Mouse (Mus musculus) lung, embryonic 14.5 days (tissue): ENCODE data around the gene Nlrp3. TPM values are rescaled to one million over a fixed set of nuclear protein-coding genes. Genes with fewer than 3 reads are reported as not detected.

Source experiments
- ATAC-seq: fragments of 200-750 bp; cut with Nextera tagmentation; 2 replicates; pipeline ENCODE4 v1.8.0; 2017; ENCODE audit warnings: mild to moderate bottlenecking, moderate TSS enrichment, moderate library complexity; ENCODE audit not compliant: insufficient read depth
- DNase-seq: peaks from one replicate; pipeline ENCODE4 v3.0.0-alpha.2; 2015
- H3K27ac ChIP-seq: fragments of 300-500 bp; sonication (generic); 2 replicates; pipeline ENCODE4 v1.5.1; 2014; ENCODE audit warnings: low read depth, mild to moderate bottlenecking, moderate library complexity
- H3K27me3 ChIP-seq: fragments of 300-500 bp; sonication (generic); 2 replicates; pipeline ENCODE4 v1.6.1; 2014; ENCODE audit warnings: low read length, control low read depth; ENCODE audit not compliant: insufficient read depth
- H3K36me3 ChIP-seq: fragments of 300-500 bp; sonication (generic); 2 replicates; pipeline ENCODE4 v1.6.1; 2014; ENCODE audit warnings: control low read depth; ENCODE audit not compliant: insufficient read depth
- H3K4me1 ChIP-seq: fragments of 300-500 bp; sonication (generic); 2 replicates; pipeline ENCODE4 v1.6.1; 2014; ENCODE audit warnings: antibody characterized with exemption, control low read depth; ENCODE audit not compliant: insufficient read depth
- H3K4me2 ChIP-seq: fragments of 300-500 bp; sonication (generic); 2 replicates; pipeline ENCODE4 v1.6.1; 2014; ENCODE audit warnings: mild to moderate bottlenecking
- H3K4me3 ChIP-seq: fragments of 300-500 bp; sonication (generic); 2 replicates; pipeline ENCODE4 v1.5.1; 2014; ENCODE audit warnings: low read depth, low read length
- H3K9ac ChIP-seq: fragments of 300-500 bp; sonication (generic); 2 replicates; pipeline ENCODE4 v1.6.1; 2014
- H3K9me3 ChIP-seq: fragments of 300-500 bp; sonication (generic); 2 replicates; pipeline ENCODE4 v1.6.1; 2016; ENCODE audit warnings: low read depth, low read length, control low read depth
- CTCF ChIP-seq: IDR thresholded peaks from 2 replicates; pipeline ENCODE4 v1.5.1; 2016; ENCODE audit warnings: antibody characterized with exemption, low read depth
- WGBS: fragments of 180-500 bp; shearing (Covaris S2); extraction: QIAGEN DNeasy Blood & Tissue Kit; methylation state at CpG from one replicate; pipeline ENCODE4 v1.1.7; 2014; 5-methylcytosine and 5-hydroxymethylcytosine counted together
- polyA plus RNA-seq: library from polyadenylated mRNA; unstranded; fragments of >200 nt; fragmentation: Nextera tagmentation; extraction: Ambion mirVana; gene quantifications from 2 replicates; pipeline ENCODE4 v1.2.1, GENCODE M21; 2014

The Nlrp3 gene
- polyA plus RNA-seq, 1 experiment from 2014 or later = 0.50 TPM

- Histone ChIP-seq H3K9ac (no peak overlapping the region), H3K9me3 (no peaks in the 10 kb centered on the region), H3K27ac (no peak overlapping the region), H3K4me1 (no peaks in the 10 kb centered on the region), H3K36me3 (no peaks in the 10 kb centered on the region), H3K27me3 (no peaks in the 10 kb centered on the region), H3K4me3 (no peak overlapping the region), H3K4me2 (no peak overlapping the region)
- ATAC-seq = no peak
- 89% methylated on average over 8 of the region's 8 CpGs for WGBS
- no peak for DNase-seq
- TF ChIP-seq CTCF = no peak
Measured at GRCm38 (mm10) chr11:59589496-59589895, 48.1 kb downstream of the Nlrp3 start.

GRCm38 (mm10) chr11:59593189-59593588, 51.8 kb downstream of the Nlrp3 start, which contains the start of gene Olfr223:
Gene Olfr223 (minus strand): TSS chr11:59593289.
- ATAC-seq (no peak), DNase-seq (no peak)
- no peak for TF ChIP-seq CTCF
- Histone ChIP-seq H3K4me3 (no peak within 1 kb of the TSS), H3K9ac (no peak within 1 kb of the TSS), H3K4me2 (no peak within 1 kb of the TSS), H3K27me3 (no peaks in the 10 kb centered on the region), H3K36me3 (no peaks in the 10 kb centered on the region), H3K9me3 (no peaks in the 10 kb centered on the region), H3K4me1 (no peaks in the 10 kb centered on the region), H3K27ac (no peak within 1 kb of the TSS)
- WGBS = 81% methylated on average over 6 of the region's 6 CpGs

GRCm38 (mm10) chr11:59596091-59596490, 54.7 kb downstream of the Nlrp3 start:
- H3K9ac ChIP-seq = no peak overlapping the region
- H3K4me1 ChIP-seq = no peaks in the 10 kb centered on the region
- whole genome bisulfite sequencing = 38% methylated on average over 4 of the region's 4 CpGs
- no peaks in the 10 kb centered on the region for H3K27me3 ChIP-seq
- ATAC-seq (no peak), DNase-seq (peak; percentile 50)
- H3K36me3 ChIP-seq = no peaks in the 10 kb centered on the region
- H3K9me3 ChIP-seq = no peaks in the 10 kb centered on the region
- H3K4me3 ChIP-seq = no peak overlapping the region
- peak; percentile 59 for TF ChIP-seq CTCF
- H3K4me2 ChIP-seq = no peak overlapping the region
- H3K27ac ChIP-seq = no peak overlapping the region

GRCm38 (mm10) chr11:59596950-59597349, 55.6 kb downstream of the Nlrp3 start:
- TF ChIP-seq CTCF = no peak

GRCm38 (mm10) chr11:59599211-59599610, 57.8 kb downstream of the Nlrp3 start:
- 52% methylated on average over 7 of the region's 7 CpGs for WGBS
- H3K4me3 ChIP-seq = no peak overlapping the region
- no peak for DNase-seq

More at GRCm38 (mm10) chr11:59596950-59597349, 55.6 kb downstream of the Nlrp3 start:
- Histone ChIP-seq H3K4me1 (no peaks in the 10 kb centered on the region), H3K36me3 (no peaks in the 10 kb centered on the region), H3K4me2 (no peak overlapping the region), H3K4me3 (no peak overlapping the region), H3K27ac (no peak overlapping the region), H3K27me3 (no peaks in the 10 kb centered on the region), H3K9me3 (no peaks in the 10 kb centered on the region), H3K9ac (no peak overlapping the region)
- ATAC-seq (no peak), DNase-seq (no peak)
- WGBS = 78% methylated on average over 8 of the region's 8 CpGs

GRCm38 (mm10) chr11:59600872-59601271, 59.5 kb downstream of the Nlrp3 start:
- Histone ChIP-seq H3K9ac (no peak overlapping the region), H3K27ac (no peak overlapping the region), H3K4me1 (no peaks in the 10 kb centered on the region), H3K4me3 (no peak overlapping the region), H3K9me3 (no peaks in the 10 kb centered on the region), H3K36me3 (no peaks in the 10 kb centered on the region), H3K4me2 (no peak overlapping the region), H3K27me3 (no peaks in the 10 kb centered on the region)
- ATAC-seq (no peak), DNase-seq (no peak)
- 78% methylated on average over 3 of the region's 3 CpGs for WGBS
- TF ChIP-seq CTCF = no peak

More at GRCm38 (mm10) chr11:59599211-59599610, 57.8 kb downstream of the Nlrp3 start:
- no peak overlapping the region for H3K9ac ChIP-seq
- ATAC-seq = no peak
- TF ChIP-seq CTCF = no peak
- no peak overlapping the region for H3K27ac ChIP-seq
- H3K4me1 ChIP-seq = no peaks in the 10 kb centered on the region
- H3K27me3 ChIP-seq = no peaks in the 10 kb centered on the region
- H3K9me3 ChIP-seq = no peaks in the 10 kb centered on the region
- H3K36me3 ChIP-seq = no peaks in the 10 kb centered on the region
- no peak overlapping the region for H3K4me2 ChIP-seq

- H3K27me3 ChIP-seq = no peaks in the 10 kb centered on the region
- no peak for ATAC-seq
- no peaks in the 10 kb centered on the region for H3K9me3 ChIP-seq
- DNase-seq = no peak
- H3K9ac ChIP-seq = no peak overlapping the region
- no peaks in the 10 kb centered on the region for H3K36me3 ChIP-seq
- TF ChIP-seq CTCF = no peak
- WGBS = 47% methylated on average over 1 of the region's 1 CpGs
- H3K4me3 ChIP-seq = no peak overlapping the region
- H3K4me1 ChIP-seq = no peaks in the 10 kb centered on the region
- H3K4me2 ChIP-seq = no peak overlapping the region
- no peak overlapping the region for H3K27ac ChIP-seq
Measured at GRCm38 (mm10) chr11:59602287-59602686, 60.9 kb downstream of the Nlrp3 start.

- no peak overlapping the region for H3K4me2 ChIP-seq
- WGBS = 52% methylated on average over 5 of the region's 5 CpGs
- H3K27me3 ChIP-seq = no peaks in the 10 kb centered on the region
- peak; percentile 45 for DNase-seq
- no peak overlapping the region for H3K27ac ChIP-seq
- H3K4me1 ChIP-seq = no peaks in the 10 kb centered on the region
- no peak for ATAC-seq
- H3K4me3 ChIP-seq = no peak overlapping the region
- H3K9ac ChIP-seq = no peak overlapping the region
- H3K36me3 ChIP-seq = no peaks in the 10 kb centered on the region
- no peaks in the 10 kb centered on the region for H3K9me3 ChIP-seq
- TF ChIP-seq CTCF = no peak
Measured at GRCm38 (mm10) chr11:59611646-59612045, 70.3 kb downstream of the Nlrp3 start.
